Mouse (Mus musculus): ENCODE data around the gene Wrnip1. TPM values are rescaled to one million over a fixed set of nuclear protein-coding genes. Genes with fewer than 3 reads are reported as not detected.

The Wrnip1 gene
- total and polyA plus RNA-seq, 3 experiments, result 38.8 to 50.6 TPM; not detected in 1

GRCm38 (mm10) chr13:32819241-32819640, 17.4 kb downstream of the Wrnip1 start:
- Histone ChIP-seq H3K79me2 (ENCODE audit: control insufficient read depth, insufficient read depth, low read length, poor library complexity) (no peaks in the 10 kb centered on the region), H3K9me3 (replicated peaks; ENCODE audit: insufficient read depth, low read length) (no peaks in the 10 kb centered on the region), H3K36me3 (ENCODE audit: control insufficient read depth in 1 of 2, insufficient read depth in 2 of 2, low read length in 2 of 2) (peaks cover 0 to 11% of the 10 kb centered on the region in 2 experiments; a peak in 2 of 4 replicates), H3K27me3 (ENCODE audit: control insufficient read depth in 1 of 2, insufficient read depth in 2 of 2, low read length in 2 of 2) (no peaks in the 10 kb centered on the region), H3K27ac (ENCODE audit: control insufficient read depth, low read depth, low read length) (no peak overlapping the region), H3K4me3 (ENCODE audit: control insufficient read depth in 1 of 2, insufficient read depth in 1 of 2, low read depth in 2 of 2, low read length in 2 of 2) (no peak overlapping the region), H3K9ac (ENCODE audit: control insufficient read depth, low read depth, low read length, poor library complexity, severe bottlenecking) (no peak overlapping the region), H3K4me1 (ENCODE audit: control insufficient read depth in 1 of 2, insufficient read depth in 2 of 2, low read length in 2 of 2) (no peaks in the 10 kb centered on the region)
- DNase-seq (ENCODE audit: low read depth, low spot score), result no peak
- no peak for TF ChIP-seq ELF1 (IDR thresholded peaks at IDR 0.05; ENCODE audit: low read depth, low read length)

GRCm38 (mm10) chr13:32819926-32820325, 18.1 kb downstream of the Wrnip1 start:
- H3K4me3 ChIP-seq (ENCODE audit: control insufficient read depth in 1 of 2, insufficient read depth in 1 of 2, low read depth in 2 of 2, low read length in 2 of 2), result no peak overlapping the region
- TF ChIP-seq ZKSCAN1 (IDR thresholded peaks at IDR 0.05; ENCODE audit: low read depth, low read length) (no peak), MAFK (IDR thresholded peaks at IDR 0.05; ENCODE audit: borderline replicate concordance, low read depth, low read length) (no peak), ZC3H11A (IDR thresholded peaks at IDR 0.05; ENCODE audit: low read depth, low read length) (no peak), GABPA (IDR thresholded peaks at IDR 0.05; ENCODE audit: low read depth, low read length) (no peak), EP300 (IDR thresholded peaks at IDR 0.05; ENCODE audit: low read depth in 1 of 2, low read length in 2 of 2) (no peak), E2F4 (IDR thresholded peaks at IDR 0.05; ENCODE audit: borderline replicate concordance, low read depth, low read length) (no peak), SMC3 (IDR thresholded peaks at IDR 0.05; ENCODE audit: low read depth, low read length) (no peak), UBTF (IDR thresholded peaks at IDR 0.05; ENCODE audit: borderline replicate concordance, insufficient read depth, low read depth, low read length) (no peak)
- no peaks in the 10 kb centered on the region for H3K79me2 ChIP-seq (ENCODE audit: control insufficient read depth, insufficient read depth, low read length, poor library complexity)
- H3K27me3 ChIP-seq (ENCODE audit: control insufficient read depth in 1 of 2, insufficient read depth in 2 of 2, low read length in 2 of 2), result no peaks in the 10 kb centered on the region
- H3K9ac ChIP-seq (ENCODE audit: control insufficient read depth, low read depth, low read length, poor library complexity, severe bottlenecking), result no peak overlapping the region
- no peak for DNase-seq (ENCODE audit: low read depth, low spot score)
- H3K36me3 ChIP-seq (ENCODE audit: control insufficient read depth in 1 of 2, insufficient read depth in 2 of 2, low read length in 2 of 2), result peaks cover 0 to 7% of the 10 kb centered on the region in 2 experiments; a peak in 2 of 4 replicates
- H3K9me3 ChIP-seq (replicated peaks; ENCODE audit: insufficient read depth, low read length), result no peaks in the 10 kb centered on the region
- H3K4me1 ChIP-seq (ENCODE audit: control insufficient read depth in 1 of 2, insufficient read depth in 2 of 2, low read length in 2 of 2), result no peaks in the 10 kb centered on the region
- H3K27ac ChIP-seq (ENCODE audit: control insufficient read depth, low read depth, low read length), result no peak overlapping the region

- Histone ChIP-seq H3K79me2 (ENCODE audit: control insufficient read depth, insufficient read depth, low read length, poor library complexity) (no peaks in the 10 kb centered on the region), H3K4me1 (ENCODE audit: control insufficient read depth in 1 of 2, insufficient read depth in 2 of 2, low read length in 2 of 2) (no peaks in the 10 kb centered on the region), H3K4me3 (ENCODE audit: control insufficient read depth in 1 of 2, insufficient read depth in 1 of 2, low read depth in 2 of 2, low read length in 2 of 2) (no peak overlapping the region), H3K9me3 (replicated peaks; ENCODE audit: insufficient read depth, low read length) (no peaks in the 10 kb centered on the region), H3K36me3 (ENCODE audit: control insufficient read depth in 1 of 2, insufficient read depth in 2 of 2, low read length in 2 of 2) (peaks cover 0 to 5% of the 10 kb centered on the region in 2 experiments; a peak in 2 of 4 replicates), H3K27ac (ENCODE audit: control insufficient read depth, low read depth, low read length) (no peak overlapping the region), H3K9ac (ENCODE audit: control insufficient read depth, low read depth, low read length, poor library complexity, severe bottlenecking) (no peak overlapping the region), H3K27me3 (ENCODE audit: control insufficient read depth in 1 of 2, insufficient read depth in 2 of 2, low read length in 2 of 2) (no peaks in the 10 kb centered on the region)
- TF ChIP-seq GATA1 (IDR thresholded peaks at IDR 0.05; ENCODE audit: low read depth, low read length) (no peak), NELFE (IDR thresholded peaks at IDR 0.05; ENCODE audit: low read depth, low read length) (no peak), POLR2A (IDR thresholded peaks at IDR 0.05; ENCODE audit: control insufficient read depth in 1 of 2, insufficient read depth in 1 of 2, low read depth in 1 of 2, low read length in 2 of 2, poor library complexity in 1 of 2) (no peak)
- no peak for DNase-seq (ENCODE audit: low read depth, low spot score)
These were observed 19.8 kb downstream of the Wrnip1 start for GRCm38 (mm10) chr13:32821671-32822070.
